Mouse (Mus musculus) megakaryocyte, embryonic 14.5 days (primary cell): ENCODE measurements around the gene Sepsecs.

Experiments
- FLI1 ChIP-seq: IDR thresholded peaks from 2 replicates; pipeline ENCODE4 v1.6.1; 2012; ENCODE audit warnings: low read length, inconsistent platforms, mixed read lengths
- GATA1 ChIP-seq: IDR thresholded peaks from 3 replicates; pipeline ENCODE4 v1.6.1; 2012; ENCODE audit warnings: mixed read lengths, low read length, inconsistent platforms, borderline replicate concordance

DNA sequence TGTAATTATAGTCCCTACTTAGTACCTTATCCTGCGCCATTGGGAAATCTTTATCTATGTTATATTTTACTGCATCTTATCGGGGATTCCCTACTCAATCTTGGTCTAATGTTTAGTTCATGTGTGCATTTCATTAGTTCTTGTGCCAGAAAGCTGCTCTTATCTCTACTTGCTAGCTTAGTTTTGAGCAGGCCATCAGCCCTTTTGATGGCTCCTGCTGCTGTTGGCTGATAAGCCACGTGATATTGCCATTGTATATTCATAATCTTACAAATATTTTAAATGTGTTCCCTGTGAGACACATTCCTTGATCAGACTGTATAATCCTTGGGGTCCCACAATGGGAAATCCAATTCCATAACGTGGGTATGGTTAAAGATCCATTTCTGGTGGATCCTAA lies 35.1 kb upstream of the Sepsecs start:
- TF ChIP-seq GATA1: no peak
- TF ChIP-seq FLI1: no peak
